Mouse (Mus musculus) CH12.LX (cell line): ENCODE data around the gene Fus. TPM values are rescaled to one million over a fixed set of nuclear protein-coding genes. Genes with fewer than 3 reads are reported as not detected.

Source experiments
- DNase-seq: peaks from one replicate; pipeline ENCODE4 v3.0.0-alpha.2; 2013; ENCODE audit errors: extremely low read depth
- H3K27ac ChIP-seq: 2 replicates; pipeline ENCODE4 v1.5.1; 2012; ENCODE audit warnings: low read depth, mild to moderate bottlenecking, control low read depth, moderate library complexity; ENCODE audit not compliant: insufficient read depth
- H3K27me3 ChIP-seq: replicated peaks from 2 replicates; pipeline ENCODE3; 2012; ENCODE audit warnings: inconsistent platforms
- H3K36me3 ChIP-seq, 2 experiments: replicated peaks in 1 of 2; 2 replicates each; pipeline versions ENCODE3 to v1.6.1; 2012; ENCODE audit warnings: inconsistent platforms in 1 of 2, low read length in 1 of 2, mild to moderate bottlenecking in 1 of 2, mixed read lengths in 1 of 2, moderate library complexity in 1 of 2; ENCODE audit not compliant: control insufficient read depth in 1 of 2, insufficient read depth in 1 of 2
- H3K4me1 ChIP-seq, 2 experiments: 2 replicates each; pipeline ENCODE4 v1.6.1; 2012; ENCODE audit warnings: inconsistent platforms in 1 of 2, moderate library complexity in 1 of 2; ENCODE audit not compliant: insufficient read depth in 2 of 2, control insufficient read depth in 1 of 2
- H3K4me2 ChIP-seq: 2 replicates; pipeline ENCODE4 v1.6.1; 2012; ENCODE audit warnings: low read depth, mild to moderate bottlenecking, control low read depth; ENCODE audit not compliant: poor library complexity, insufficient read depth, severe bottlenecking
- H3K4me3 ChIP-seq, 3 experiments: fragments of 150-350 bp in 1 of 3; sonication (generic) in 1 of 3; replicated peaks in 1 of 3; 2 replicates each; pipeline versions ENCODE3 to v1.5.1; 2011 to 2012; ENCODE audit warnings: low read depth in 2 of 3, low read length in 2 of 3, mild to moderate bottlenecking in 2 of 3, moderate library complexity in 2 of 3, control low read depth in 1 of 3, improper control_type of control experiment in 1 of 3, inconsistent platforms in 1 of 3, mixed read lengths in 1 of 3; ENCODE audit not compliant: poor library complexity in 1 of 3
- H3K79me2 ChIP-seq: replicated peaks from 2 replicates; pipeline ENCODE4 v1.6.1; 2012; ENCODE audit warnings: mild to moderate bottlenecking, moderate library complexity; ENCODE audit not compliant: control insufficient read depth, poor library complexity, insufficient read depth, severe bottlenecking; ENCODE audit errors: extremely low read depth
- H3K9ac ChIP-seq: 2 replicates; pipeline ENCODE4 v1.6.1; 2012; ENCODE audit warnings: low read depth, mild to moderate bottlenecking, control low read depth, moderate library complexity; ENCODE audit not compliant: insufficient read depth
- H3K9me3 ChIP-seq: replicated peaks from 2 replicates; pipeline ENCODE3; 2012; ENCODE audit warnings: low read length, inconsistent platforms, mixed read lengths
- BHLHE40 ChIP-seq: IDR thresholded peaks from 2 replicates; pipeline ENCODE4 v1.6.1; 2011; ENCODE audit warnings: mild to moderate bottlenecking, low read depth, low read length, improper control_type of control experiment
- CHD1 ChIP-seq: IDR thresholded peaks from 2 replicates; pipeline ENCODE4 v1.6.1; 2012; ENCODE audit warnings: low read depth, low read length, improper control_type of control experiment, inconsistent platforms
- CHD2 ChIP-seq: IDR thresholded peaks from 2 replicates; pipeline ENCODE4 v1.6.1; 2011; ENCODE audit warnings: low read length, improper control_type of control experiment
- CTCF ChIP-seq, 2 experiments: IDR thresholded peaks in 1 of 2; conservative IDR thresholded peaks in 1 of 2; 2 replicates each; pipeline ENCODE4 v1.5.1; 2011 to 2012; ENCODE audit warnings: low read depth in 2 of 2, low read length in 2 of 2, improper control_type of control experiment in 1 of 2, inconsistent platforms in 1 of 2, mild to moderate bottlenecking in 1 of 2, moderate library complexity in 1 of 2
- E2F4 ChIP-seq: IDR thresholded peaks from 2 replicates; pipeline ENCODE4 v1.6.1; 2011; ENCODE audit warnings: low read depth, low read length, improper control_type of control experiment; ENCODE audit not compliant: insufficient replicate concordance
- ELF1 ChIP-seq: IDR thresholded peaks from 2 replicates; pipeline ENCODE4 v1.6.1; 2014; ENCODE audit warnings: low read depth, mild to moderate bottlenecking, inconsistent platforms, low read length, improper control_type of control experiment
- EP300 ChIP-seq: IDR thresholded peaks from 2 replicates; pipeline ENCODE4 v1.6.1; 2011; ENCODE audit warnings: low read length, improper control_type of control experiment
- ETS1 ChIP-seq: conservative IDR thresholded peaks from 2 replicates; pipeline ENCODE4 v1.6.1; 2012; ENCODE audit warnings: low read depth, mild to moderate bottlenecking, inconsistent platforms, low read length, improper control_type of control experiment, moderate library complexity
- GABPA ChIP-seq: IDR thresholded peaks from 2 replicates; pipeline ENCODE4 v1.6.1; 2012; ENCODE audit warnings: low read depth, low read length, improper control_type of control experiment, inconsistent platforms; ENCODE audit not compliant: insufficient replicate concordance
- HCFC1 ChIP-seq: IDR thresholded peaks from 2 replicates; pipeline ENCODE4 v1.6.1; 2012; ENCODE audit warnings: low read depth, mild to moderate bottlenecking, inconsistent platforms, low read length, improper control_type of control experiment
- IRF4 ChIP-seq: IDR thresholded peaks from 2 replicates; pipeline ENCODE4 v1.6.1; 2014; ENCODE audit warnings: low read depth, mild to moderate bottlenecking, inconsistent platforms, low read length, improper control_type of control experiment
- JUN ChIP-seq: IDR thresholded peaks from 2 replicates; pipeline ENCODE4 v1.6.1; 2011; ENCODE audit warnings: low read depth, mild to moderate bottlenecking, low read length, improper control_type of control experiment, moderate library complexity; ENCODE audit not compliant: insufficient read depth
- JUND ChIP-seq: conservative IDR thresholded peaks from 2 replicates; pipeline ENCODE4 v1.6.1; 2011; ENCODE audit warnings: low read depth, low read length, improper control_type of control experiment
- KAT2A ChIP-seq: IDR thresholded peaks from 2 replicates; pipeline ENCODE4 v1.6.1; 2012; ENCODE audit warnings: low read length, improper control_type of control experiment, inconsistent platforms; ENCODE audit not compliant: insufficient replicate concordance
- MAFK ChIP-seq: IDR thresholded peaks from 2 replicates; pipeline ENCODE4 v1.6.1; 2011; ENCODE audit warnings: low read length, improper control_type of control experiment; ENCODE audit not compliant: insufficient replicate concordance
- MAX ChIP-seq: IDR thresholded peaks from 2 replicates; pipeline ENCODE4 v1.6.1; 2011; ENCODE audit warnings: low read length, improper control_type of control experiment
- MAZ ChIP-seq: IDR thresholded peaks from 2 replicates; pipeline ENCODE4 v1.6.1; 2012; ENCODE audit warnings: low read depth, mild to moderate bottlenecking, inconsistent platforms, low read length, improper control_type of control experiment, moderate library complexity
- MEF2A ChIP-seq: IDR thresholded peaks from 2 replicates; pipeline ENCODE4 v1.6.1; 2014; ENCODE audit warnings: low read depth, mild to moderate bottlenecking, inconsistent platforms, low read length, improper control_type of control experiment, borderline replicate concordance
- MXI1 ChIP-seq: IDR thresholded peaks from 2 replicates; pipeline ENCODE4 v1.6.1; 2011; ENCODE audit warnings: mild to moderate bottlenecking, low read depth, low read length, improper control_type of control experiment
- MYC ChIP-seq: IDR thresholded peaks from 2 replicates; pipeline ENCODE4 v1.6.1; 2011; ENCODE audit warnings: low read depth, mild to moderate bottlenecking, improper control_type of control experiment, low read length
- NELFE ChIP-seq: IDR thresholded peaks from 2 replicates; pipeline ENCODE4 v1.6.1; 2011; ENCODE audit warnings: low read depth, low read length, improper control_type of control experiment
- NRF1 ChIP-seq: IDR thresholded peaks from 2 replicates; pipeline ENCODE4 v1.6.1; 2014; ENCODE audit warnings: low read depth, mild to moderate bottlenecking, inconsistent platforms, low read length, improper control_type of control experiment, moderate library complexity
- PAX5 ChIP-seq: IDR thresholded peaks from 2 replicates; pipeline ENCODE4 v1.6.1; 2012; ENCODE audit warnings: low read length, inconsistent platforms, mixed read lengths
- POLR2A ChIP-seq: IDR thresholded peaks from 2 replicates; pipeline ENCODE4 v1.6.1; 2011; ENCODE audit warnings: low read depth, mild to moderate bottlenecking, improper control_type of control experiment, low read length
- POLR2AphosphoS2 ChIP-seq: IDR thresholded peaks from 2 replicates; pipeline ENCODE4 v1.6.1; 2011; ENCODE audit warnings: low read depth, low read length, improper control_type of control experiment
- RAD21 ChIP-seq: IDR thresholded peaks from 2 replicates; pipeline ENCODE4 v1.6.1; 2011; ENCODE audit warnings: low read depth, mild to moderate bottlenecking, low read length, improper control_type of control experiment, moderate library complexity
- RCOR1 ChIP-seq: conservative IDR thresholded peaks from 2 replicates; pipeline ENCODE4 v1.6.1; 2012; ENCODE audit warnings: low read depth, mild to moderate bottlenecking, inconsistent platforms, low read length, improper control_type of control experiment
- SIN3A ChIP-seq: IDR thresholded peaks from 2 replicates; pipeline ENCODE4 v1.6.1; 2012; ENCODE audit warnings: low read length, improper control_type of control experiment, inconsistent platforms
- SMC3 ChIP-seq: IDR thresholded peaks from 2 replicates; pipeline ENCODE4 v1.6.1; 2011; ENCODE audit warnings: low read depth, low read length, improper control_type of control experiment
- TBP ChIP-seq: conservative IDR thresholded peaks from 2 replicates; pipeline ENCODE4 v1.6.1; 2011; ENCODE audit warnings: low read depth, low read length, improper control_type of control experiment
- TCF12 ChIP-seq: IDR thresholded peaks from 2 replicates; pipeline ENCODE4 v1.6.1; 2014; ENCODE audit warnings: low read depth, mild to moderate bottlenecking, inconsistent platforms, low read length, improper control_type of control experiment
- UBTF ChIP-seq: IDR thresholded peaks from 2 replicates; pipeline ENCODE4 v1.6.1; 2012; ENCODE audit warnings: low read depth, mild to moderate bottlenecking, inconsistent platforms, low read length, improper control_type of control experiment, moderate library complexity
- USF1 ChIP-seq: IDR thresholded peaks from 2 replicates; pipeline ENCODE4 v1.6.1; 2014; ENCODE audit warnings: low read depth, mild to moderate bottlenecking, inconsistent platforms, low read length, improper control_type of control experiment
- USF2 ChIP-seq: conservative IDR thresholded peaks from 2 replicates; pipeline ENCODE4 v1.6.1; 2011; ENCODE audit warnings: low read depth, low read length, improper control_type of control experiment
- ZC3H11A ChIP-seq: IDR thresholded peaks from 2 replicates; pipeline ENCODE4 v1.6.1; 2012; ENCODE audit warnings: low read depth, mild to moderate bottlenecking, inconsistent platforms, low read length, improper control_type of control experiment
- ZKSCAN1 ChIP-seq: IDR thresholded peaks from 2 replicates; pipeline ENCODE4 v1.6.1; 2012; ENCODE audit warnings: low read depth, inconsistent platforms, low read length, improper control_type of control experiment, borderline replicate concordance
- ZMIZ1 ChIP-seq: IDR thresholded peaks from 2 replicates; pipeline ENCODE4 v1.6.1; 2012; ENCODE audit warnings: low read depth, mild to moderate bottlenecking, inconsistent platforms, low read length, improper control_type of control experiment
- ZNF384 ChIP-seq: IDR thresholded peaks from 2 replicates; pipeline ENCODE4 v1.6.1; 2012; ENCODE audit warnings: low read depth, low read length, improper control_type of control experiment, inconsistent platforms
- dilution Hi-C: fragments of 300-500 bp; cut with MboI; formaldehyde crosslinking; loops from 2 replicates; pipeline ENCODE4 v1.14.3; 2020; ENCODE audit warnings: low sequenced_read_pairs; ENCODE audit not compliant: extremely low pct_unique_long_range_greater_than_20kb, extremely low pct_ligation_motif_present
- in situ Hi-C: fragments of 300-500 bp; cut with MboI; formaldehyde crosslinking; loops from 3 replicates; pipeline ENCODE4 v1.14.3; 2019; ENCODE audit warnings: low sequenced_read_pairs, low pct_ligation_motif_present, low pct_unique_long_range_greater_than_20kb, mixed read lengths
- polyA plus RNA-seq: library from polyadenylated mRNA; unstranded; fragments of >175 nt; gene quantifications from 2 replicates; pipeline ENCODE4 v1.2.1, GENCODE M21; 2012; ENCODE audit warnings: low read depth; ENCODE audit not compliant: insufficient read length
- total RNA-seq, 2 experiments: library from RNA; depleted of rRNA; stranded (reverse); fragments of 300-350 nt in 1 of 2; fragments of >200 nt in 1 of 2; gene quantifications; 2 replicates each; pipeline ENCODE4 v1.2.3; 2012 to 2014

Gene Fus
- total and polyA plus RNA-seq, 3 experiments, result 39.2 to 848 (median 57.7) TPM

- Histone ChIP-seq H3K27me3 (peaks cover 10% of the 10 kb centered on the region), H3K79me2 (no peaks in the 10 kb centered on the region), H3K9ac (peak overlapping the region; percentile 69), H3K4me3 (peak overlapping the region; percentile 58 to 74 (median 59)), H3K36me3 (no peaks in the 10 kb centered on the region), H3K4me1 (peaks cover 8 to 40% of the 10 kb centered on the region in 2 experiments), H3K4me2 (peak overlapping the region; percentile 82), H3K27ac (no peak overlapping the region), H3K9me3 (no peaks in the 10 kb centered on the region)
- dilution Hi-C loops (no loop called here), in situ Hi-C loops (no loop called here)
- TF ChIP-seq ZMIZ1 (peak; percentile 82), IRF4 (peak; percentile 48; the same call in 1 of the 2 replicates), POLR2A (peak; percentile 91), ELF1 (peak; percentile 83), MEF2A (peak; percentile 31; the same call in 1 of the 2 replicates), USF1 (no peak), MAZ (peak; percentile 55; the same call in 1 of the 2 replicates), MXI1 (peak; percentile 90), NELFE (peak; percentile 82), MAX (peak; percentile 82), BHLHE40 (no peak; the same call in 1 of the 2 replicates), ETS1 (peak; percentile 53), HCFC1 (peak; percentile 78), MAFK (no peak), SMC3 (peak; percentile 86), RCOR1 (no peak; the same call in 1 of the 2 replicates), TBP (peak; percentile 47; the same call in 1 of the 2 replicates), EP300 (no peak), RAD21 (peak; percentile 89), USF2 (no peak), NRF1 (peak; percentile 72), UBTF (no peak), TCF12 (peak; percentile 92), PAX5 (no peak), CHD1 (no peak), CHD2 (peak; percentile 86), POLR2AphosphoS2 (no peak), MYC (peak; percentile 94), E2F4 (0 out of 2 replicates have a peak, but pooled peaks have one; percentile 40), JUND (no peak), SIN3A (peak; percentile 96), JUN (no peak), GABPA (no peak), ZNF384 (peak; percentile 76), KAT2A (0 out of 2 replicates have a peak, but pooled peaks have one; percentile 64), CTCF (conservative IDR thresholded peaks at IDR 0.05 in 1 of 2, IDR thresholded peaks at IDR 0.05 in 1 of 2; ENCODE audit: low read depth in 2 of 2, low read length in 2 of 2) (peak; percentile 34 to 96; a peak in 2 of 4 replicates), ZKSCAN1 (no peak), ZC3H11A (peak; percentile 37; the same call in 1 of the 2 replicates)
- DNase-seq, result peak; percentile 97
Observed at GRCm38 (mm10) chr7:127935028-127935722, 32.1 kb upstream of the Fus start.
